Mouse (Mus musculus) neural tube, embryonic 14.5 days (tissue): ENCODE data around the gene Gm9964. TPM values are rescaled to one million over a fixed set of nuclear protein-coding genes. Genes with fewer than 3 reads are reported as not detected.
A peak's percentile ranks its signal among the peaks of the same experiment; 100 is the strongest.

Experiments
- ATAC-seq: fragments of 200-750 bp; cut with Nextera tagmentation; 2 replicates; pipeline ENCODE4 v1.8.0; 2017; ENCODE audit warnings: low read depth, mild to moderate bottlenecking, moderate TSS enrichment, moderate library complexity
- H3K27ac ChIP-seq: fragments of 300-500 bp; sonication (generic); 2 replicates; pipeline ENCODE4 v1.5.1; 2014; ENCODE audit warnings: low read depth, mild to moderate bottlenecking, control low read depth, low read length, moderate library complexity, mixed read lengths
- H3K27me3 ChIP-seq: fragments of 300-500 bp; sonication (generic); 2 replicates; pipeline ENCODE4 v1.6.1; 2014; ENCODE audit warnings: low read length; ENCODE audit not compliant: control insufficient read depth, insufficient read depth
- H3K36me3 ChIP-seq: fragments of 300-500 bp; sonication (generic); 2 replicates; pipeline ENCODE4 v1.6.1; 2014; ENCODE audit warnings: low read length, mixed read lengths; ENCODE audit not compliant: control insufficient read depth, insufficient read depth
- H3K4me1 ChIP-seq: fragments of 300-500 bp; sonication (generic); 2 replicates; pipeline ENCODE4 v1.6.1; 2014; ENCODE audit warnings: low read length; ENCODE audit not compliant: control insufficient read depth, insufficient read depth
- H3K4me2 ChIP-seq: fragments of 300-500 bp; sonication (generic); 2 replicates; pipeline ENCODE4 v1.6.1; 2014; ENCODE audit warnings: mild to moderate bottlenecking, low read depth, low read length, control low read depth
- H3K4me3 ChIP-seq: fragments of 300-500 bp; sonication (generic); 2 replicates; pipeline ENCODE4 v1.5.1; 2014; ENCODE audit warnings: low read depth, low read length, control low read depth, mixed read lengths
- H3K9ac ChIP-seq: fragments of 300-500 bp; sonication (generic); replicated peaks from 2 replicates; pipeline ENCODE4 v1.6.1; 2014; ENCODE audit warnings: low read depth, mild to moderate bottlenecking, control low read depth, low read length, mixed read lengths
- H3K9me3 ChIP-seq: fragments of 300-500 bp; sonication (generic); 2 replicates; pipeline ENCODE4 v1.6.1; 2016; ENCODE audit warnings: low read length; ENCODE audit not compliant: control insufficient read depth
- WGBS: fragments of 180-500 bp; shearing (Covaris S2); extraction: QIAGEN DNeasy Blood & Tissue Kit; methylation state at CpG from one replicate; pipeline ENCODE4 v1.1.7; 2014; 5-methylcytosine and 5-hydroxymethylcytosine counted together
- polyA plus RNA-seq: library from polyadenylated mRNA; unstranded; fragments of >200 nt; fragmentation: Nextera tagmentation; extraction: Ambion mirVana; gene quantifications from 2 replicates; pipeline ENCODE4 v1.2.1, GENCODE M21; 2014

Gene Gm9964
- 0.29 TPM in 1 of 2 replicates, not detected in the other for polyA plus RNA-seq

DNA sequence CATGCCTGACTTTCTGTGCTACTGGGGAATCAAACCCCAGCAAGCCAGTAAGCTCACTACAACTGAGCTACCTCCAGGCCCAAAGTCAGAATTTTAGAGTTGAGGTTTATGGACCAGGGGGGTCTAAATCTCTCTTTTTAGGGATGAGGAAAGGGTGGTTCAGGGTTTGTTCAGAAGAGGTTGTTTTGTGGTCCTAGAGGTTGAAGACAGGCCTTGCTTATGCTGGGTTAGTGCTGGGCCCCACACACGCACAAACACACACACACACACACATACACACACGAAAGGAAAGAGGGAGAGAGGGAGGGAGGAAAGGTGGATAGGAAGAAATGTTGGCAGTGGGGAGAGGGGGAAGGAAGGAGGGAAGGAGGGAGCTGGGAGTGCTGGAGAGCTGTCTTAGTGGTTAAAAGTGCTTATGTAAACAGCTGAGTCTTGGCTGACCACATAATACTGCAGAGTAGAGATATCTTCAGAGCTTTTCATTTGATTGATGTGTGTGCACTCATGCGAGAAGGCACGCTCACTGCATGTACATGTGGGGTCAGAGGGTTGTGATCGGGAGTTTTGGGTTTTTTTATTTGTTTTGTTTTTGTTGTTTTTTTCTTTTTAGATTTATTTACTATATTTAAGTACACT, at the start of gene Gm9964:
Gm9964 (minus strand) TSS at position 51 of the 636 bp plus-strand sequence.
- Histone ChIP-seq H3K27ac (no peak within 1 kb of the TSS), H3K4me3 (no peak within 1 kb of the TSS), H3K9me3 (no peaks in the 10 kb centered on the region), H3K36me3 (no peaks in the 10 kb centered on the region), H3K4me2 (no peak within 1 kb of the TSS), H3K9ac (no peak within 1 kb of the TSS), H3K27me3 (no peaks in the 10 kb centered on the region), H3K4me1 (no peaks in the 10 kb centered on the region)
- no peak for ATAC-seq
- WGBS = 81% methylated on average over 5 of the region's 5 CpGs

DNA sequence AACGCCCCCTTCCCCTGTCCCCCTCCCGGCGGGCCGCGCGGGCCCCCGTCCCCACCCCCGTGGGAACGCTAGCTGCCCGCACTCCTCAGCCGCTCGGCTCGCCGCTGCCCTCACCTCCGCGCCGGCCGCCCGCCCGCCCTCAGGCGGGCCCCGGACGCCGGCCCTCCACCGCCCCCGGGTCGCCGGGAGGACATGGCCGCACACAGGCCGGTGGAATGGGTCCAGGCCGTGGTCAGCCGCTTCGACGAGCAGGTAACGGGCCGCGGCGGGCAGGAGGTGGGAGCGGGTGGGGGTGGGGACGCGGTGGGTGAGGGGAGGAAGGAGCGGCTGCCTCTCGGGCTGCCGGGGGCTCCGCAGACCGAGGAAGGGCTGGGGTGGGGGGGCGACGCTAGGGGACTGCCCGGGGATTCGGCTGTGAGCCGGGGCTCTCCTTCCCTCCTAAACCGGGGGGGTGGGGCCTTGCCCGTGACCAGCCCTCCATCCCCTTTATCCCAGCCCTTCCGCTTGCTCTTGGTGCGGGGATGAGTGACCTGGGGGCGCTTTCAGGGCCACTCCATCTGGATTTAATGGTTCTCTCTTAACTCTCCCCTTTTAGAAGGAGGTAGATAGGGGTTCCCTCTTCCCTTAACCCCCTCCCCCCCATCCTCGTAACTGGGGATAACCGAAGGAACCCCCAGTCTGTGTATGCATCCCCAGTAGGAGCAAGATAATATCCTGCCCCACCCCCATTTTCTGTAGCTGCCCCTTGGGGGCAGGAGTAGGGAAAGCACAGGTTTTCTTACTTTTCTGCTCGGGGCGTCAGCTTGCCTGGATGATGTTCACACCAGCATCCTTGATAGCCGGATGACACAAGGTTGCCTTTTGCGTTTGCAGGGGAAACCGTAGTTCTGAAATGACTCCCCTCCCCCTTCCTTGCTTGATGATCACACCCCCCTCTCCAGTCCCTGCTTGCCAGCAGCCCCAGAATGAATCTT, 43.4 kb upstream of the Gm9964 start:
- Histone ChIP-seq H3K27me3 (no peaks in the 10 kb centered on the region), H3K36me3 (no peaks in the 10 kb centered on the region), H3K4me3 (peak overlapping the region; percentile 89), H3K4me2 (peak overlapping the region; percentile 71), H3K9me3 (no peaks in the 10 kb centered on the region), H3K27ac (peak overlapping the region; percentile 93), H3K9ac (peak overlapping the region; percentile 98), H3K4me1 (peaks cover 9% of the 10 kb centered on the region; the same call in 1 of the 2 replicates)
- ATAC-seq = peak; percentile 77
- under 1% methylated on average over 36 of the region's 63 CpGs for WGBS

DNA sequence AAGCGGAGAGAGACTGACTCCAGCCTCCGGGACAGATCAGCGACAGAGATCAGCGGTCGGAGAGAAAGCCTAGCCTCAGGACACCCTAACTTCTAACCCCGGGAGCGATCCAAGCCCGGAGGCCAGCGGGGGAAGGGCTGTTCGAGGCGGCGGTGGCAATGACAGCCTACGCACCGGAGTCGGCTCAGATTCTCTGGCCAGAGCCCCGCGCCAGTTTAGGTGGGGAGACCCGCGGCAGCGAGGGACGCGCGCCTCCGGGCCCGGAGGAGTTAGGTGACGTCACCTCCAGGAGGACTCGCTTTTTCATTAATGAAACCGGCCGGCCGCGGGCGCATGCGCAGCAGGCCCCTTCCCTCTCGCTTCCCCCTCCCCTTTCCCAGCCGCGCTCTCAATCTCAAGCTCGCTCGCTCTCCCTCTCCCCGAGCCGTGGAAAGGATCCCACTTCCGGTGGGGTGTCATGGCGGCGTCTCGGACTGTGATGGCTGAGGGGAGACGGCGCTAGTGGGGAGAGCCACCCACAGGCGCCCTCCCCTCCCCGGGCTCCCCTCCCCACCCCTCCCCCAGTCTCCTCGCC, 42.6 kb upstream of the Gm9964 start, which contains the start of gene Nf1:
Nf1 (plus strand) TSS at position 460 of the 574 bp plus-strand sequence.
- Histone ChIP-seq H3K4me1 (peaks cover 9% of the 10 kb centered on the region; the same call in 1 of the 2 replicates), H3K9me3 (no peaks in the 10 kb centered on the region), H3K36me3 (no peaks in the 10 kb centered on the region), H3K4me2 (peak within 1 kb of the TSS; percentile 76), H3K27me3 (no peaks in the 10 kb centered on the region), H3K4me3 (peak within 1 kb of the TSS; percentile 89), H3K27ac (peak within 1 kb of the TSS; percentile 93), H3K9ac (peak within 1 kb of the TSS; percentile 98)
- ATAC-seq = peak; percentile 96
- 0% methylated on average over 44 of the region's 49 CpGs for WGBS

DNA sequence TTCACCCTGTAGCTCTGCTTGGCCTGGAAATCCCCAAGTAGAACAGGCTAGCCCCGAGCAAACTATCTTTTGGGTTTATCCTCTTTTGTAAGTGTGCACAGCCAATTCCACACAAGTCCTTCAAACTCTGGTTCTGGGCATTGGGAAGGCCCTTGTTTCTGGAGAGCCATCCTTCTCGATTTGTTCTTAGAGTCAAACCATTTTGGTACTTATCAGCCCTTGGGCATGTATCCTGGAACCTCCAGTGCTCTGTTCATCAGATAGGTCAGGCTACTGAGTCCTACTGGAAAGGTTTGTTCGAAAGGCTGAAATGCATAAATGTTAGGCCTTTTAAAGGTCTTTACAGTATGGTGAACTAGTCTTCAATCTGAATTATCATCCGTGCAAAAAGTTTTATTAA, 41.9 kb upstream of the Gm9964 start:
- no peaks in the 10 kb centered on the region for H3K36me3 ChIP-seq
- peak overlapping the region; percentile 89 for H3K4me3 ChIP-seq
- peak overlapping the region; percentile 98; the same call in 1 of the 2 replicates for H3K9ac ChIP-seq
- WGBS = 50% methylated on average over 4 of the region's 4 CpGs
- no peak for ATAC-seq
- no peaks in the 10 kb centered on the region for H3K9me3 ChIP-seq
- H3K27ac ChIP-seq = peak overlapping the region; percentile 93
- no peaks in the 10 kb centered on the region for H3K27me3 ChIP-seq
- peak overlapping the region; percentile 76 for H3K4me2 ChIP-seq
- H3K4me1 ChIP-seq = peaks cover 9% of the 10 kb centered on the region; the same call in 1 of the 2 replicates

DNA sequence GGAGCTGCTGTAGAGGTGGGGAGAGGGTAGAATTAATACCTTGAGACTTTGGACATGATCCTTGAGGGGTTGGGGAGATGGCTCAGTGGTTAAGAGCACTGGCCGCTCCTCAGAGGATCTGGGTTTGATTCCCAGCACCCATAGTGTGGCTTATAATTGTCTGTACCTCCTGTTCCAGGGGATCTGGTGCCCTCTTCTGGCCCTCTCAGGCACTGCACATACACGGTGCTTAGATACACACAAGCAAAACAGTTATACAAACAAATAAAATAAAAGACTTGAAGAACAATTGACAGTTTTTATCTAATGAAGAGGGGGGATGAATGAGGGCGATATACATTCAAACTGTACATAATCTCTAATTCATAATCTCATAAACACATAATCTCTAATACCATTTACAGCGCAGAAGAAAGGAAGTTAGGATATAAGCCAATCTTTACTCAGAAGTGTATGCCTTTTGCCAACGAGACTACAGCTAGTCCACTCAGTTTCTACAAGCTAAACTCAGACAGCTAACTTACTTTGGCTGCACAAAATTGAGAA, 40.1 kb upstream of the Gm9964 start:
- no peak for ATAC-seq
- H3K4me3 ChIP-seq = no peak overlapping the region
- WGBS = 92% methylated on average over 5 of the region's 5 CpGs
- H3K27me3 ChIP-seq = no peaks in the 10 kb centered on the region
- H3K36me3 ChIP-seq = no peaks in the 10 kb centered on the region
- H3K9ac ChIP-seq = no peak overlapping the region
- H3K27ac ChIP-seq = no peak overlapping the region
- peaks cover 9% of the 10 kb centered on the region; the same call in 1 of the 2 replicates for H3K4me1 ChIP-seq
- H3K9me3 ChIP-seq = no peaks in the 10 kb centered on the region
- no peak overlapping the region for H3K4me2 ChIP-seq

DNA sequence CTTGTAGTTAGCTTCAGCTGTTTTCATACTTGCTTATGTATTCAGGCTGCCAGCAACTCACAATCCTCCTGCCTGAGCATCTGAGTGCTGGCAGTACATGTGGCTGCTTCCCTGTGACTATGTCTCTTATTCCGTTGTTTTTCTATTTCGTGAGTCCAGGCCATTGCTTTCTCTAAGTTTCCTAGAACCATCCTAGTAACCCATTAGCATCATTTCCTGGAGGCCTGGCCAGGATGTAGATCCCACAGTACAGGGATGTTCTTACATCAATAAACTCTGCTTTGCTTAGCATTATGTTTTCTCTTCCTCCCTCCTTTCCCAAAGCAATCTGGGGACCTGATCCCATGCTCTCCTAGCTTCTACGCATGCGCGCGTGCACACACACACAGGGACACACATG, 38.4 kb upstream of the Gm9964 start:
- Histone ChIP-seq H3K4me1 (peaks cover 3% of the 10 kb centered on the region; the same call in 1 of the 2 replicates), H3K9ac (no peak overlapping the region), H3K36me3 (no peaks in the 10 kb centered on the region), H3K4me2 (no peak overlapping the region), H3K9me3 (no peaks in the 10 kb centered on the region), H3K27ac (no peak overlapping the region), H3K4me3 (no peak overlapping the region), H3K27me3 (no peaks in the 10 kb centered on the region)
- no peak for ATAC-seq
- 90% methylated on average over 6 of the region's 6 CpGs for WGBS

DNA sequence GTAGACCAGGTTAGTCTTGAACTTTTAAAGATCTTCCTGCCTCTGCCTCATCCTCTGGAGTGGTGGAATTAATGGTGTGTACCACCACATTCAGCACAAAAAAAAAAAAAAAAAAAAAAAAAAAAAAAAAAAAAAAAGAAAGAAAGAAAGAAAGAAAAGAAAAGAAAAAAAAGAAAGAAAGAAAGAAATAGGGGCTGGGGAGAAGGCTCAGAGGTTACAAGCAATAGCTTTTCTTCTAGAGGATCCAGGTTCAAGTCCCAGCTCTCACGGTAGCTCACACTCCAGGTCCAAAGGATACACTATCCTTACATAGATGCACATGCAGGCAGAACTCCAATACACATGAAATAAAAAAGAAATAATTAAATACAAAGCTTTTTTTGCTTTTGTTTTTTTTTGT, 32.9 kb upstream of the Gm9964 start:
- Histone ChIP-seq H3K9ac (no peak overlapping the region), H3K36me3 (no peaks in the 10 kb centered on the region), H3K9me3 (no peaks in the 10 kb centered on the region), H3K4me2 (no peak overlapping the region), H3K4me1 (no peaks in the 10 kb centered on the region), H3K27me3 (no peaks in the 10 kb centered on the region), H3K27ac (no peak overlapping the region), H3K4me3 (no peak overlapping the region)
- ATAC-seq = no peak
- WGBS = 97% methylated on average over 1 of the region's 1 CpGs

DNA sequence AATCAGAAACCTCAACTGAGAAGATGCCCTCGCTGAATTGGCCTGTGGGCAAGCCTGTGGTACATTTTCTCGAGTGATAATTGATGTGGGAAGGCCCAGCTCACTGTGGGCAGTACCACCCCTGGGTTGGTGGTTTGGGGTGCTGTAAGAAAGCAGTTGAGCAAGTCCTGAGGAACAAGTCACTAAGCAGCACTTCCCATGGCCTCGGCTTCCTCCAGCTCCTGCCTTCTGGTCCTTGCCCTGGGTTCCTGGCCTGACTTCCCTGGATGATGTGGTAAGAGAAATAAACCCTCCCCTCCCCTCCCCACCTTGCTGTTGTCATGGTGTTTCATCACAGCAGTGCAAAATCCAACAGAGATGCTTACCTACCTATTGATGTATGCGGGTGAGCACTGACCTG, 31.4 kb upstream of the Gm9964 start:
- H3K4me2 ChIP-seq = no peak overlapping the region
- no peaks in the 10 kb centered on the region for H3K27me3 ChIP-seq
- no peaks in the 10 kb centered on the region for H3K4me1 ChIP-seq
- no peak overlapping the region for H3K9ac ChIP-seq
- no peak overlapping the region for H3K27ac ChIP-seq
- no peak for ATAC-seq
- no peak overlapping the region for H3K4me3 ChIP-seq
- WGBS = 96% methylated on average over 4 of the region's 4 CpGs
- H3K9me3 ChIP-seq = no peaks in the 10 kb centered on the region
- H3K36me3 ChIP-seq = no peaks in the 10 kb centered on the region
